Mouse (Mus musculus) lung, postnatal 0 days (tissue): ENCODE results near the gene Pgm2l1. TPM values are rescaled to one million over a fixed set of nuclear protein-coding genes. Genes with fewer than 3 reads are reported as not detected.

ENCODE experiments used
- ATAC-seq: fragments of 200-750 bp; cut with Nextera tagmentation; 2 replicates; pipeline ENCODE4 v1.8.0; 2017; ENCODE audit warnings: moderate library complexity
- DNase-seq: peaks from one replicate; pipeline ENCODE4 v3.0.0-alpha.2; 2016; ENCODE audit warnings: low spot score
- H3K27ac ChIP-seq: fragments of 300-500 bp; sonication (generic); 2 replicates; pipeline ENCODE4 v1.5.1; 2014; ENCODE audit warnings: antibody characterized with exemption, mild to moderate bottlenecking, low read length, mixed read lengths
- H3K27me3 ChIP-seq: fragments of 300-500 bp; sonication (generic); replicated peaks from 2 replicates; pipeline ENCODE4 v1.6.1; 2014; ENCODE audit warnings: low read length, mixed read lengths; ENCODE audit not compliant: insufficient read depth
- H3K36me3 ChIP-seq: fragments of 300-500 bp; sonication (generic); 2 replicates; pipeline ENCODE4 v1.6.1; 2014; ENCODE audit warnings: low read length, mixed read lengths; ENCODE audit not compliant: insufficient read depth
- H3K4me1 ChIP-seq: fragments of 300-500 bp; sonication (generic); 2 replicates; pipeline ENCODE4 v1.6.1; 2014; ENCODE audit warnings: antibody characterized with exemption, low read depth, low read length, mixed read lengths; ENCODE audit not compliant: insufficient read depth
- H3K4me2 ChIP-seq: fragments of 300-500 bp; sonication (generic); replicated peaks from 2 replicates; pipeline ENCODE4 v1.6.1; 2014; ENCODE audit warnings: low read depth, mild to moderate bottlenecking, low read length, moderate library complexity, mixed read lengths
- H3K4me3 ChIP-seq: fragments of 300-500 bp; sonication (generic); 2 replicates; pipeline ENCODE4 v1.5.1; 2014; ENCODE audit warnings: low read depth, low read length
- H3K9ac ChIP-seq: fragments of 300-500 bp; sonication (generic); replicated peaks from 2 replicates; pipeline ENCODE4 v1.6.1; 2014; ENCODE audit warnings: low read depth, mild to moderate bottlenecking
- H3K9me3 ChIP-seq: fragments of 300-500 bp; sonication (generic); 2 replicates; pipeline ENCODE4 v1.6.1; 2016; ENCODE audit warnings: low read length, mixed read lengths
- CTCF ChIP-seq: IDR thresholded peaks from 2 replicates; pipeline ENCODE4 v1.5.1; 2016; ENCODE audit warnings: antibody characterized with exemption, mild to moderate bottlenecking
- EP300 ChIP-seq: IDR thresholded peaks from 2 replicates; pipeline ENCODE4 v1.6.1; 2016; ENCODE audit warnings: antibody characterized with exemption, mild to moderate bottlenecking, control low read depth
- WGBS: fragments of 180-500 bp; shearing (Covaris S2); extraction: QIAGEN DNeasy Blood & Tissue Kit; methylation state at CpG from one replicate; pipeline ENCODE4 v1.1.7; 2014; 5-methylcytosine and 5-hydroxymethylcytosine counted together
- polyA plus RNA-seq: library from polyadenylated mRNA; unstranded; fragments of >200 nt; fragmentation: Nextera tagmentation; extraction: Ambion mirVana; gene quantifications from 2 replicates; pipeline ENCODE4 v1.2.1, GENCODE M21; 2015

The Pgm2l1 gene
- polyA plus RNA-seq, 1 experiment from 2014 or later, result 2.0 TPM

- TF ChIP-seq CTCF (no peak), EP300 (no peak)
- 50% methylated on average over 3 of the region's 3 CpGs for WGBS
Observed at GRCm38 (mm10) chr7:100283298-100283697, 56.1 kb downstream of the Pgm2l1 start.

DNA sequence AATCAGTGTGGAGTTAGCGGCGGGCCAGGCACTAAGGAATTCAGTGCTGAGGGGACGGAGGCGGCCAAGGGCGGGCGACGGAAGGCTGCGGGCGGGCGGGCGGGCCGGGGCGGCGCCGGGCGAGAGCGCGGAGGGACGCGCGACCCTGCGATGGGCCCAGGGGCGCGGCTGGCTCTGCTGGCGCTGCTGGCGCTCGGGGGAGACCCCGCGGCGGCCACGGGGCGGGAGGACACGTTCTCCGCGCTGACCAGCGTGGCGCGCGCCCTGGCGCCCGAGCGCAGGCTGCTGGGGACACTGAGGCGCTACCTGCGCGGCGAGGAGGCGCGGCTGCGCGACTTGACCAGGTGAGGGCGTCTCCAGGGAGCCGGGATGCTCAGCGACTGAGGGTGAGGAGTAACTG is 58.2 kb downstream of the Pgm2l1 start, which contains the start of gene P4ha3:
Gene P4ha3 (plus strand): TSS at position 138 of the 400 bp plus-strand sequence.
- peak; percentile 22 for DNase-seq
- Histone ChIP-seq H3K36me3 (no peaks in the 10 kb centered on the region), H3K4me3 (peak within 1 kb of the TSS; percentile 36), H3K9me3 (no peaks in the 10 kb centered on the region), H3K9ac (peak within 1 kb of the TSS; percentile 16; the same call in 1 of the 2 replicates), H3K27me3 (no peaks in the 10 kb centered on the region), H3K4me2 (peak within 1 kb of the TSS; percentile 85), H3K4me1 (no peaks in the 10 kb centered on the region; the same call in 1 of the 2 replicates), H3K27ac (no peak within 1 kb of the TSS)
- ATAC-seq, result peak; percentile 47
- TF ChIP-seq EP300 (no peak), CTCF (peak; percentile 54)
- WGBS, result under 1% methylated on average over 51 of the region's 53 CpGs

More at GRCm38 (mm10) chr7:100283298-100283697, 56.1 kb downstream of the Pgm2l1 start:
- Histone ChIP-seq H3K4me1 (no peaks in the 10 kb centered on the region; the same call in 1 of the 2 replicates), H3K27ac (no peak overlapping the region), H3K9ac (no peak overlapping the region), H3K27me3 (no peaks in the 10 kb centered on the region), H3K9me3 (no peaks in the 10 kb centered on the region), H3K4me2 (no peak overlapping the region), H3K4me3 (no peak overlapping the region), H3K36me3 (no peaks in the 10 kb centered on the region)
- no peak for DNase-seq
- ATAC-seq, result no peak

GRCm38 (mm10) chr7:100287748-100288578 is 60.8 kb downstream of the Pgm2l1 start:
- H3K4me3 ChIP-seq, result peak overlapping the region; percentile 10; the same call in 1 of the 2 replicates
- peak; percentile 79 for ATAC-seq
- no peaks in the 10 kb centered on the region; the same call in 1 of the 2 replicates for H3K4me1 ChIP-seq
- TF ChIP-seq EP300 (no peak), CTCF (no peak)
- H3K27ac ChIP-seq, result peak overlapping the region; percentile 52
- no peaks in the 10 kb centered on the region for H3K36me3 ChIP-seq
- peak overlapping the region; percentile 51 for H3K4me2 ChIP-seq
- H3K9ac ChIP-seq, result no peak overlapping the region
- no peaks in the 10 kb centered on the region for H3K27me3 ChIP-seq
- WGBS, result 12% methylated on average over 7 of the region's 7 CpGs
- DNase-seq, result peak; percentile 88
- no peaks in the 10 kb centered on the region for H3K9me3 ChIP-seq

- TF ChIP-seq CTCF (no peak), EP300 (no peak)
- Histone ChIP-seq H3K36me3 (no peaks in the 10 kb centered on the region), H3K4me3 (peak overlapping the region; percentile 10; the same call in 1 of the 2 replicates), H3K9ac (no peak overlapping the region), H3K4me2 (peak overlapping the region; percentile 51), H3K9me3 (no peaks in the 10 kb centered on the region), H3K4me1 (no peaks in the 10 kb centered on the region; the same call in 1 of the 2 replicates), H3K27ac (peak overlapping the region; percentile 52), H3K27me3 (no peaks in the 10 kb centered on the region)
- peak; percentile 69 for DNase-seq
- 26% methylated on average over 11 of the region's 11 CpGs for WGBS
- peak; percentile 78 for ATAC-seq
Observed at GRCm38 (mm10) chr7:100288622-100289021, 61.4 kb downstream of the Pgm2l1 start.

GRCm38 (mm10) chr7:100293546-100293945 is 66.4 kb downstream of the Pgm2l1 start:
- WGBS, result 74% methylated on average over 8 of the region's 8 CpGs
- Histone ChIP-seq H3K27me3 (no peaks in the 10 kb centered on the region), H3K27ac (no peak overlapping the region), H3K9me3 (no peaks in the 10 kb centered on the region), H3K4me2 (no peak overlapping the region), H3K36me3 (no peaks in the 10 kb centered on the region), H3K4me1 (no peaks in the 10 kb centered on the region; the same call in 1 of the 2 replicates), H3K4me3 (no peak overlapping the region), H3K9ac (no peak overlapping the region)
- DNase-seq (no peak), ATAC-seq (no peak)
- TF ChIP-seq CTCF, result no peak
- no peak for TF ChIP-seq EP300

GRCm38 (mm10) chr7:100295745-100296144 is 68.6 kb downstream of the Pgm2l1 start:
- no peak for DNase-seq

More at GRCm38 (mm10) chr7:100295745-100296144, 68.6 kb downstream of the Pgm2l1 start:
- 92% methylated on average over 2 of the region's 2 CpGs for WGBS
- H3K36me3 ChIP-seq, result no peaks in the 10 kb centered on the region
- TF ChIP-seq CTCF (no peak), EP300 (no peak)
- H3K4me2 ChIP-seq, result no peak overlapping the region
- H3K9ac ChIP-seq, result no peak overlapping the region
- no peaks in the 10 kb centered on the region for H3K4me1 ChIP-seq
- ATAC-seq, result no peak
- H3K27me3 ChIP-seq, result no peaks in the 10 kb centered on the region
- H3K4me3 ChIP-seq, result no peak overlapping the region
- H3K9me3 ChIP-seq, result no peaks in the 10 kb centered on the region
- no peak overlapping the region for H3K27ac ChIP-seq
